Mouse (Mus musculus) neural tube, embryonic 13.5 days (tissue): ENCODE measurements around the gene Ginm1. TPM values are rescaled to one million over a fixed set of nuclear protein-coding genes. Genes with fewer than 3 reads are reported as not detected.

Experiments
- ATAC-seq: fragments of 200-750 bp; cut with Nextera tagmentation; 2 replicates; pipeline ENCODE4 v1.8.0; 2017; ENCODE audit warnings: low read depth, mild to moderate bottlenecking, moderate TSS enrichment, moderate library complexity
- H3K27ac ChIP-seq: fragments of 300-500 bp; sonication (generic); replicated peaks from 2 replicates; pipeline ENCODE4 v1.5.1; 2015; ENCODE audit warnings: moderate library complexity, mild to moderate bottlenecking, inconsistent platforms
- H3K27me3 ChIP-seq: fragments of 300-500 bp; sonication (generic); 2 replicates; pipeline ENCODE4 v1.6.1; 2015; ENCODE audit warnings: mild to moderate bottlenecking, inconsistent platforms
- H3K36me3 ChIP-seq: fragments of 300-500 bp; sonication (generic); 2 replicates; pipeline ENCODE4 v1.6.1; 2015; ENCODE audit warnings: mild to moderate bottlenecking, inconsistent platforms
- H3K4me1 ChIP-seq: fragments of 300-500 bp; sonication (generic); replicated peaks from 2 replicates; pipeline ENCODE4 v1.6.1; 2015; ENCODE audit warnings: inconsistent platforms
- H3K4me2 ChIP-seq: fragments of 300-500 bp; sonication (generic); 2 replicates; pipeline ENCODE4 v1.6.1; 2015; ENCODE audit warnings: inconsistent platforms, mild to moderate bottlenecking, moderate library complexity
- H3K4me3 ChIP-seq: fragments of 300-500 bp; sonication (generic); 2 replicates; pipeline ENCODE4 v1.5.1; 2015; ENCODE audit warnings: mild to moderate bottlenecking, inconsistent platforms
- H3K9ac ChIP-seq: fragments of 300-500 bp; sonication (generic); 2 replicates; pipeline ENCODE4 v1.6.1; 2015; ENCODE audit warnings: moderate library complexity, mild to moderate bottlenecking, inconsistent platforms
- H3K9me3 ChIP-seq: fragments of 300-500 bp; sonication (generic); 2 replicates; pipeline ENCODE4 v1.6.1; 2016; ENCODE audit warnings: inconsistent platforms
- WGBS: fragments of 180-500 bp; shearing (Covaris S2); methylation state at CpG from one replicate; pipeline ENCODE4 v1.1.7; 2015; 5-methylcytosine and 5-hydroxymethylcytosine counted together
- polyA plus RNA-seq: library from polyadenylated mRNA; unstranded; fragments of >200 nt; fragmentation: Nextera tagmentation; extraction: Ambion mirVana; gene quantifications from 2 replicates; pipeline ENCODE4 v1.2.1, GENCODE M21; 2015

Ginm1 gene
- 54.0 and 54.8 TPM in 2 replicates for polyA plus RNA-seq

DNA sequence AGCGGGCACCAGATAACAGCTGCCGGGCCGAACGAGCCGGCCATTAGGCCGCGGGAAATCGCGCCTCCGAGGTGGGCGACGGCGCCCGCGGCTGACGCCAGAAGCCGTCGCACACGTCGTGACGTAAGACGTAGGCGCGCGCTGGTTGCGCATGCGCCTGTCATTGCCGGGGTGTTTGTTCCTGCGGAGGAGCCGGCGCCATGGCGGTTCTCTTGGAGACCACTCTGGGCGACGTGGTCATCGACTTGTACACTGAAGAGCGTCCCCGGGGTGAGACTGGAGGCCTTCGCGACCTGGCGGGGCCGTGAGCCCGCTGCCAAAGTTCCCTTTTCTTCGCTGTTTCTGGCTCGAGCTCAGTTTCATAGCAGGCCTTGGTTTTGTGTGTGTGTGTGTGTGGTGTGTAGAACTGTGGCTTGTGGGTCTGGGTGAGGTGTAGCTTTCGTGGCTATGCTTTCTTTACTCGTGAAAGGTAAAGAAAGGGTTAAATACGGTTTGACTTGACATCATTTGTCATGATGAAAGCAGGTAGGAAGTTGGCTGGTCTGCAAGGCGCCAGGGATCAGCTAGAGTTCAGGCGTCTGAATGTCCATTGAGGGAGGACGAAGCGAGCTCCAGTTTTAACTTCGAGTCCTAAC, at the start of gene Ginm1, which contains the start of gene Ppil4:
Gene Ginm1, minus strand, starts transcription at position 74 of the 635 bp plus-strand sequence.
Gene Ppil4, plus strand, starts transcription at position 141 of the 635 bp plus-strand sequence.
- Histone ChIP-seq H3K27ac (peak within 1 kb of the TSS; percentile 70), H3K27me3 (no peaks in the 10 kb centered on the region), H3K36me3 (peaks cover 33% of the 10 kb centered on the region), H3K4me2 (peak within 1 kb of the TSS; percentile 94), H3K4me1 (peaks cover 28% of the 10 kb centered on the region), H3K9ac (peak within 1 kb of the TSS; percentile 87), H3K4me3 (peak within 1 kb of the TSS; percentile 88), H3K9me3 (no peaks in the 10 kb centered on the region)
- WGBS: under 1% methylated on average over 52 of the region's 52 CpGs
- ATAC-seq: peak; percentile 95

DNA sequence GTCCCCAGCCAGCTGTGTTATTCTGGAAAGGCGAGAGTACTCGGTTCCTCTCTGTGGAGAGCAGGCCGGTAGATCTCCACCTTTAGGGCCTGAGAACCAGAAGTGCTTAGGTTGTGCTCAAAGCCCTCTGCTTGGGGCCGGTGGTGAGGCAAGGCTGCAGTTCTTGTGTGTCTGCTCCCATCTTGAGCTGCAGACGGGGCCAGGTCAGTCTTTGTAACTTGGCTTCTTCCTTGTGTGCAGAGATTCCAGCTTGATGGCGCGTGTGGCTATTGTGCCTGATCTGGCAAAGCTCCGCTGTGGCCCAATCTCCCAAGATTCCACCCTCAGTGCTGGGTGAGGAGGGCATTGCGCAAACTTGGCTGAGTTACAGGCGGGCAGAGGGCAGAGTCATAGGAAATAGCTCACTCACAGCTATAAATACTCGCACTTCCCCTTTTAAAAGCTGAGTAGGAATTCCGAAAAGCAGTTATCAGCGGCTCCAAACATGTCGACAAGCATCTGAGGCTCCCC, 49.0 kb upstream of the Ginm1 start:
- H3K4me1 ChIP-seq: no peaks in the 10 kb centered on the region
- H3K4me2 ChIP-seq: no peak overlapping the region
- H3K27ac ChIP-seq: no peak overlapping the region
- no peaks in the 10 kb centered on the region for H3K9me3 ChIP-seq
- no peaks in the 10 kb centered on the region for H3K27me3 ChIP-seq
- H3K4me3 ChIP-seq: no peak overlapping the region
- no peak overlapping the region for H3K9ac ChIP-seq
- H3K36me3 ChIP-seq: no peaks in the 10 kb centered on the region
- 78% methylated on average over 14 of the region's 14 CpGs for WGBS
- no peak for ATAC-seq

DNA sequence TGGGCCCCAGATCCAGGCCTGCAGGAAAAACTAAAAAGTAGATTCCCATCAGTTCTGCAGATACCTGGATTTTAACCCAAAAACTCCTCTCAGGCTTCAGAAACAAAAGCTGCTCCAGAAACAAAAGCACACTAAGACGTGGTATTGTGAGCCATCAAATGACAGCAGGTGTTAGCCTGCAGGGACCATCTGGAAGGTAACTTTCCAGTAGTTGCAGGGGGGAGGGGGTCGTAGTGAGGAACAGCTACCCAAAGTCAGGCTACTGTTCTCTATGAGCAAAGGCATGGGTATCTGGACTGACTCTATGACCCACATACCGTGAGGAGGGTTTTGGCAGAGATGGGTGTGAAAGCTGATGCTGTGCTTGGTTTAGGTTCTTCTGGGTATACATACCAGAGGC, 48.2 kb upstream of the Ginm1 start:
- 69% methylated on average over 3 of the region's 3 CpGs for WGBS

DNA sequence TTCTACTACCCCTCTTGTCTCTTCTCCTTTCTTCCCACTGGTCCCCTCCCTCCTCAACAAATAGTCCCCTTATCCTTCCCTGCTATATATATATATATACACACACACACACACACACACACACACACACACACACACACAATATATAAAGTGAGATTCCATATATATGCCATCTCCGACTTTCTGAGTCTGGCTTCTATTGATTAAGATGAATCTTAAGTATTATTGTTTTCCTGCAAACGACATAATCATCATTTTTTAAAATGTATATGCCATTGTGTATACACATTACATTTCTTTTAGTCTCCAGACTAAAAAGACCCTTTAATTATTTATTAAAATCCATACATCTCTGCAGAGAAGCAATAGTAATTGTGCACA, 47.7 kb upstream of the Ginm1 start:
- ATAC-seq: no peak
- Histone ChIP-seq H3K27ac (no peak overlapping the region), H3K4me3 (no peak overlapping the region), H3K4me2 (no peak overlapping the region), H3K27me3 (no peaks in the 10 kb centered on the region), H3K9me3 (no peaks in the 10 kb centered on the region), H3K36me3 (no peaks in the 10 kb centered on the region), H3K4me1 (no peaks in the 10 kb centered on the region), H3K9ac (no peak overlapping the region)
- 76% methylated on average over 2 of the region's 2 CpGs for WGBS

More for the DNA sequence above, 48.2 kb upstream of the Ginm1 start:
- Histone ChIP-seq H3K4me2 (no peak overlapping the region), H3K4me1 (no peaks in the 10 kb centered on the region), H3K9ac (no peak overlapping the region), H3K27me3 (no peaks in the 10 kb centered on the region), H3K4me3 (no peak overlapping the region), H3K36me3 (no peaks in the 10 kb centered on the region), H3K27ac (no peak overlapping the region), H3K9me3 (no peaks in the 10 kb centered on the region)
- no peak for ATAC-seq

DNA sequence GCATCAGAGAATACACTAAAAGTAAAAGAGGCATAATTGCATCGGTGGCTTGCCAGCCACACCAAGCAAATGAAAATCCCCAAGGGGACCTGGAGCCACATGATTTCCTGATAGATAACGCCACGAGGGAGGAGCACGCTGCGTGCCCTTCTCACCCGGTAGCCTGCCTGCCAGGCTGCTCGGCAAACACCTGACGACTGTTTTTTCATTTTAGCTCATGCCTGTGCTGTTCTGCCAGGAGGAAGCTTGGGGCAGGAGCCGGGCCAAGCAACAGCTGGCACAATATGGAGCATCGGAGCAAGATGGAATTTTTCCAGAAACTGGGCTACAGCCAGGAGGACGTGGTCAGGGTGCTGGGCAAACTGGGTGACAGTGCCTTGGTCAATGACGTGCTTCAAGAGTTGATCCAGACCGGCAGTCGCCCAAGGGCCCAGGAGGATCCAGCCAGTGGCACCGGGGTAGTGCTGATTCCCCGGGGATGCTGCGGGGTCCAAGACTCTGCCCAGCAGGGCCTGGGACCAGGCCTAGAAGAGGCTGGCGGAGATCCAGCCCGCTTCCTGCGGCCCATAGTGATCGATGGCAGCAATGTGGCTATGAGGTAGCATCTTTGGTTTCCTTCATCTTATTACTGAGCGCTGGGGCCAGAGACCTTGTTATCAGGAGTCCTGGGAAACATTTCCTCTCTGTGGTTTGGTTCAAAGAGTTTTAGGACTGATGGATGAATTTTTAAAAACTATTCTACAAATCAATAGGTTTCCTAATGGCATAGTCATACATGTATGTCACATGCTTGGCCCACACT, 47.1 kb upstream of the Ginm1 start:
- Histone ChIP-seq H3K9ac (no peak overlapping the region), H3K27ac (no peak overlapping the region), H3K27me3 (no peaks in the 10 kb centered on the region), H3K4me2 (no peak overlapping the region), H3K9me3 (no peaks in the 10 kb centered on the region), H3K4me1 (no peaks in the 10 kb centered on the region), H3K36me3 (no peaks in the 10 kb centered on the region), H3K4me3 (no peak overlapping the region)
- ATAC-seq: no peak
- 83% methylated on average over 22 of the region's 22 CpGs for WGBS

DNA sequence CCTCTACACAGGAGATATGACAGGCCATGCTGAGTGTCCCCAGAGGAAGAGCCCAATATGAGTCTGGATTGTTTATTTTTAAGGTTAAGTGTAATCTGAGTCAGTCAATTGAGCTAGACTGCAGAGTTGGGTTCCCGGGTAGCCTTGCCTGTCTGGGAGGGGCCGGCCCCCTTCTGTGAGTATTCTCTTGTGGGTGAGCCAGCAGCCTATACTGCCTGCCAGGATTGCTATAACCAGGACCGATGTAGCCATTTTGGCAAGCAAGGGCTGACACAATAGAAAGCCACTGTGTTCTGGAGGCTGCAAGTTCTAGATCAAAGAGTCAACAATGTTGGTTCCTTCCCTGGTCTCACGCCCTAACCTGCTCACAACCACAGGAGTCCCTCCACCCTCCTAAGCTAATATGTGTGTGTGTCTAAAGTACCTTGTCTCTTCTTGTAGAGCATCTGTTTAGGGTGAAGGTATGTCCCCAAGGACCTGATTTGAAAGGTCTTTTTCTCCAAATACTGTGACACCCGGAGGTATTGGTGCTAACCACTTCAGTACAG, 46.3 kb upstream of the Ginm1 start:
- no peak for ATAC-seq
- no peaks in the 10 kb centered on the region for H3K27me3 ChIP-seq
- H3K4me3 ChIP-seq: no peak overlapping the region
- H3K4me2 ChIP-seq: no peak overlapping the region
- no peaks in the 10 kb centered on the region for H3K4me1 ChIP-seq
- no peak overlapping the region for H3K27ac ChIP-seq
- no peaks in the 10 kb centered on the region for H3K36me3 ChIP-seq
- 86% methylated on average over 5 of the region's 5 CpGs for WGBS
- H3K9me3 ChIP-seq: no peaks in the 10 kb centered on the region
- no peak overlapping the region for H3K9ac ChIP-seq

DNA sequence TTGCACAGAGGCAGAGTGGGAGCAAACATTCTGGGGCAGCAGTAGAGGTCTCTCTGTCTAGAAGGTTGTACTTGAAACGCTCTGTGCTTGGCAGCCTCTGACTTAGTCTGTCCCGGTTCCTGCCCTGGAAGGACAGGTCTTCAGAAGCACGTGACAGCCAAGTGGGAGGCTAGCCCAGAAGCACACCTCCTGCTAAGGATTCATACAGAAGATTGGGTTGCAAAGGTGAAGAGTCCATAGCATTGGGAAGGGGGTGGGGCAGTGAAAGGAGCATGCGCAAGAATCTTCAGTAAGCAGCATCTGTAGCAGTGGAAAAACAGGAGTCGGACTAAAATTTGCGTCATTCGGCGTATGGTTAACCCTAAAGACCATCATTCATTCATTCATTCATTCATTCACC, 45.4 kb upstream of the Ginm1 start:
- Histone ChIP-seq H3K4me1 (no peaks in the 10 kb centered on the region), H3K9me3 (no peaks in the 10 kb centered on the region), H3K4me2 (no peak overlapping the region), H3K27me3 (no peaks in the 10 kb centered on the region), H3K36me3 (no peaks in the 10 kb centered on the region), H3K27ac (no peak overlapping the region), H3K4me3 (no peak overlapping the region), H3K9ac (no peak overlapping the region)
- WGBS: 91% methylated on average over 8 of the region's 8 CpGs
- no peak for ATAC-seq

DNA sequence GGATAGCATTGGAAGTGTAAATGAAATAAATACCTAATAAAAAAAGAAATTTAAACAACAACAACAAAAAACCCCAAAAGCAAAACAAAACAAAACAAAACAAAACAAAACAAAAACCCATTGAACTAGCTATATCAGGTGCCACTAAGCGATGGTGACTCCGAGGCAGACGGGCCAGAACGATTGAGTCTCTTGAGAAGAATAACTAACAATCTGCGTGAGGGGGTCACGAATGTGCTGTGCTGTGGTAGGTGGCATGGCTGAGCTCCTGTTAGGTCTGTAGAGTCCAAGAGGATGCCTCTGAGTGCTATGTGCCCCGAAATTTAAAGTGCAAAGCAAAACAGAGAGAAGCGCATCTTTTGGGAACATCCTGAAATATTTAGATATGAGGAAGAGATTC, 44.8 kb upstream of the Ginm1 start:
- H3K4me1 ChIP-seq: peaks cover under 1% of the 10 kb centered on the region
- 91% methylated on average over 8 of the region's 8 CpGs for WGBS
- H3K4me3 ChIP-seq: no peak overlapping the region
- no peak overlapping the region for H3K4me2 ChIP-seq
- H3K9ac ChIP-seq: no peak overlapping the region
- H3K27me3 ChIP-seq: no peaks in the 10 kb centered on the region
- no peak for ATAC-seq
- H3K27ac ChIP-seq: no peak overlapping the region
- H3K36me3 ChIP-seq: no peaks in the 10 kb centered on the region
- no peaks in the 10 kb centered on the region for H3K9me3 ChIP-seq

DNA sequence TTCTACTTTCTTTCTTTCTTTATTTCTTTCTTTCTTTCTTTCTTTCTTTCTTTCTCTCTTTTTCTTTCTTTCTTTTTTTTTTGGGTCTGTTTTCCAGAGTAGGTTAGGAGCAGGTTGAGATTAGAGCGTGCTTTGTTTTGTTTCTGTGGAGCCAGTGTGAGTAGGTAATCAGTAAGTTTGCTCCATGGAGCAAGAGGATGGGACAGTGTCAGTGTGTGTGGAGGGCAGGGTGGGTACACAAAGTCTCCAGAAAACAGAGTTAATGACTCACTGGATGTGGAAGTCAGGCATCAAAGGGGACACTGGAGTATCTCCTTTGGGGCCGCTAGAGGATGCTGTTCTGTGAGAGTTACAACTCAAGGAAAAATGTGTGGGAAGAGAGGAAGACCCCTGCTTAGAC, 44.3 kb upstream of the Ginm1 start:
- H3K36me3 ChIP-seq: no peaks in the 10 kb centered on the region
- no peak overlapping the region for H3K27ac ChIP-seq
- H3K4me3 ChIP-seq: no peak overlapping the region
- H3K4me2 ChIP-seq: no peak overlapping the region
- no peaks in the 10 kb centered on the region for H3K9me3 ChIP-seq
- H3K9ac ChIP-seq: no peak overlapping the region
- WGBS: 78% methylated on average over 2 of the region's 2 CpGs
- H3K27me3 ChIP-seq: no peaks in the 10 kb centered on the region; the same call in 1 of the 2 replicates
- ATAC-seq: no peak
- peaks cover 6% of the 10 kb centered on the region for H3K4me1 ChIP-seq

DNA sequence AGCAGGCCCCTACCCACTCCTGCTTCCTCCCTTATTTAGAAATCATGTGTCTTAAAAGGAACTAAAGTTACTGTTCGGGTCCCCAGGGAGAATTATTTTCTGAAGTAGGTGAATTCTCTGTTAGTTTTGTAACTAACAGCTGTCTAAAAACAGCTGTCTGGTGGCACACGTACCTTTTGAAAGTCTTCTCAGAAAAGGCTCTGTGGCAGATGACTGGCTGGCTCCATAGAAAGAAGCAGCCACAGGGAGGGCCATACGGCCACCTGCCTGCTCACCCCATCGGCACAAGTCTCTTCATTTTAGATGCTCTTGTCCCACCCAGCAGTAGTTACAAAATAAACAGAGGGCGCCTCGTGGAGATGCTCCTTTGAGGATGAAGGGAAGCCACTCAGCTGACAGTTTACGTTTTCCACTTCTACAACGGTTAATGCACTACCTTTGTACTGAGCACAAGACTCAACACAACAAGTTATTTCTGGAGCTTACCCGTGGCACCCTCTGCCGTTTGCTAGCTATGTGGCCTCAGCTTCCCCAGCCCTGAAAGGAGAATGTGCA, 42.1 kb upstream of the Ginm1 start:
- Histone ChIP-seq H3K9ac (no peak overlapping the region), H3K36me3 (no peaks in the 10 kb centered on the region), H3K9me3 (no peaks in the 10 kb centered on the region), H3K27me3 (no peaks in the 10 kb centered on the region; the same call in 1 of the 2 replicates), H3K27ac (no peak overlapping the region), H3K4me1 (peaks cover 9% of the 10 kb centered on the region), H3K4me2 (no peak overlapping the region), H3K4me3 (no peak overlapping the region)
- ATAC-seq: no peak
- WGBS: 79% methylated on average over 10 of the region's 10 CpGs

DNA sequence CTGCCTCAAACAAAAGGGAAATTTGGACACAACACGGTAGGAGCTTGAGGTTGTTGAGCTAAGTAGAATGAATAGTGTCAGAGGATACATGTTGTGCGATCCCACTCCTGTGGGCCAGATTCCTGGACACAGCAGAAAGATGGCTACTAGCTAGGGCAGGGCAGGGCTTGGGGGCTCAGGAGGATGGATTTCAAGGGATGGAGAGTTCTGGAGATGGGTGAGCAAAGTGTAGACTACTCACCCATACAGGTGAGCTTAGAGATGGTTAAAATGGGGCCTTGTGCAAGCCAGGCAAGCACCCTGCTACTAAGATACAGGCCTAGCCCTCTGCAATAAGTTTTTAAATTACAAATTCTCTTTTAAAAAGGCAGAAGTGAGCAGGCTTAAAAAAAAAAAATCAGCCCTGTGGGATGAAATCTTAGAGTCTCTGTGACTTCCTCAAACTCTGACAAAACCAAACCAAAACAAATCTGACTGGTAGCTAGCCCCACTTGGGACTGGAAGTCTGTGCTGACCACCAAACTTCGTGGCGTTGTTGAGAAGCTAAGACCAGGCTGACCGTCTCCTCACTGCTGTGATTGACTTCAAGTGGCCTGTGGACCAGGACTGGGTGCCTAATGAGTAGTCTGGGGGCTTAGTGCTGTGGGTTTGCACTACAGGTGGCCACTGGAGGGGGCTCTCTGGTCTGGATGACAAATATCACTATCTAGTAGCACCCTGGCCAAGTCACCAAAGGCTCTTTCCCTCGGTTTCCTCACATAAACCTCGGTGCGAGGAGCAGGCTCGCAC, 40.9 kb upstream of the Ginm1 start:
- WGBS: 81% methylated on average over 9 of the region's 9 CpGs
- no peak overlapping the region for H3K4me2 ChIP-seq
- no peak overlapping the region for H3K27ac ChIP-seq
- peaks cover 9% of the 10 kb centered on the region for H3K4me1 ChIP-seq
- H3K4me3 ChIP-seq: no peak overlapping the region
- no peak for ATAC-seq
- H3K36me3 ChIP-seq: no peaks in the 10 kb centered on the region
- H3K9ac ChIP-seq: no peak overlapping the region
- no peaks in the 10 kb centered on the region; the same call in 1 of the 2 replicates for H3K27me3 ChIP-seq
- H3K9me3 ChIP-seq: no peaks in the 10 kb centered on the region
